Mouse (Mus musculus): Measurements from ENCODE around the gene Rwdd2a. TPM values are rescaled to one million over a fixed set of nuclear protein-coding genes. Genes with fewer than 3 reads are reported as not detected.
"Not testable (repeated sequence)": the region's sequence is repeated elsewhere in the genome, so short reads cannot be mapped to it uniquely, and the experiment has no call there.

Rwdd2a gene
- polyA plus RNA-seq, 1 experiment from 2014 or later: 2.9 TPM

GRCm38 (mm10) chr9:86570261-86570890 lies 1.4 kb upstream of the Rwdd2a start:
- WGBS: 75% methylated on average over 10 of the region's 10 CpGs
- H3K4me3 ChIP-seq (replicated peaks): peak overlapping the region; percentile 87
- peak overlapping the region; percentile 99 for H3K4me2 ChIP-seq (replicated peaks)
- H3K4me1 ChIP-seq (replicated peaks): peaks cover 6% of the 10 kb centered on the region
- H3K36me3 ChIP-seq: peaks cover 5% of the 10 kb centered on the region; the same call in 1 of the 2 replicates
- H3K9ac ChIP-seq: no peak overlapping the region
- H3K9me3 ChIP-seq: no peaks in the 10 kb centered on the region
- no peaks in the 10 kb centered on the region for H3K27me3 ChIP-seq (replicated peaks)
- H3K27ac ChIP-seq: no peak overlapping the region
- ATAC-seq: no peak

DNA sequence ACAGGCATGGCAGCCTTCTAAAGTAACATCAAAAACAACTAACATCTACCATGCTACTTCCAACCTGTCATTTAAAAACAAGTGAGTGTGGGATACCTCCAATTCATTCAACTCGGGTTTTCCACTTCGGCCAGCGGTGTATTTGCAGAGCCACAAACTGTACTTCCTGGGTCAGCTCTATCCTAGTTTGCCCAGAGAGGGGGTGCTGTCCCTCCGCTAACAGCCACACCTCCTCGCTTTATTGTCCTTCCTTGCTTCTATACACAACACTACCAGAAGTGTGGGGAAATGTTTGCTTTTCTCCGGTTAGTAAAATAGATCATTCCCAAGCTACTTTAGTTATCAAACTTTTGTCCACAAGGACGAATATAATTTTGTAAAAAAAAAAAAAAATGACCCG lies 845 bp upstream of the Rwdd2a start:
- peak; percentile 48 for ATAC-seq
- H3K4me2 ChIP-seq (replicated peaks): peak overlapping the region; percentile 99
- no peaks in the 10 kb centered on the region for H3K27me3 ChIP-seq (replicated peaks)
- H3K4me3 ChIP-seq (replicated peaks): peak overlapping the region; percentile 87
- H3K27ac ChIP-seq: no peak overlapping the region
- peaks cover 6% of the 10 kb centered on the region for H3K4me1 ChIP-seq (replicated peaks)
- H3K9ac ChIP-seq: peak overlapping the region; percentile 85; the same call in 1 of the 2 replicates
- 5% methylated on average over 8 of the region's 8 CpGs for WGBS
- no peaks in the 10 kb centered on the region for H3K9me3 ChIP-seq
- H3K36me3 ChIP-seq: peaks cover 3% of the 10 kb centered on the region; the same call in 1 of the 2 replicates

DNA sequence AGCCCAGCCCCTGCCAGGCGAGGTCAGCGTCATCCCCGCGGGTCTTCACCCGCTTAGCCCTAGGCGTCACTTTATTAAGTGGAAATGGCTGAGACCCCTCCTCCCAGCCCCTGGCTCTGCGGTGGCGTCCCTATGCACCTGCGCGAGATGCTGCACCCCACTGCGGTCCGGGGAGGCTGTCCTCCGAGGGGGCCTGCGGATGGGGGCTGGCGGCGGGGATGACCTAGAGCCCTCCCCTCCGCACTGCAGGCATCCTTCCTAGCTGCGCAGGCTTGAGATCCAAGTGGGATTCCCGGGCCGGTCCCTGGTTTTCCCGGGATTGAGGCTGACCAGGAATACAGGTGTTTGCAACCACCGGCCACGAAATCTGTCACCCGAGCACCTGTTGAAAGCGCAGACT lies 405 bp downstream of the Rwdd2a start:
- Histone ChIP-seq H3K27me3 (replicated peaks) (no peaks in the 10 kb centered on the region), H3K9ac (peak overlapping the region; percentile 48), H3K4me3 (replicated peaks) (peak overlapping the region; percentile 87), H3K27ac (no peak overlapping the region), H3K36me3 (no peaks in the 10 kb centered on the region), H3K4me2 (replicated peaks) (peak overlapping the region; percentile 99), H3K4me1 (replicated peaks) (peaks cover 6% of the 10 kb centered on the region), H3K9me3 (no peaks in the 10 kb centered on the region)
- ATAC-seq: peak; percentile 66
- WGBS: under 1% methylated on average over 25 of the region's 25 CpGs

- H3K4me2 ChIP-seq (replicated peaks): peak overlapping the region; percentile 99
- no peaks in the 10 kb centered on the region for H3K27me3 ChIP-seq (replicated peaks)
- no peaks in the 10 kb centered on the region for H3K9me3 ChIP-seq
- WGBS: 14% methylated on average over 13 of the region's 13 CpGs
- no peaks in the 10 kb centered on the region for H3K36me3 ChIP-seq
- H3K9ac ChIP-seq: peak overlapping the region; percentile 48; the same call in 1 of the 2 replicates
- H3K4me1 ChIP-seq (replicated peaks): peaks cover 6% of the 10 kb centered on the region
- no peak overlapping the region for H3K27ac ChIP-seq
- peak overlapping the region; percentile 87 for H3K4me3 ChIP-seq (replicated peaks)
- ATAC-seq: 0 out of 2 replicates have a peak, but pooled peaks have one; percentile 9
Observed at GRCm38 (mm10) chr9:86572636-86573291, 973 bp downstream of the Rwdd2a start.

DNA sequence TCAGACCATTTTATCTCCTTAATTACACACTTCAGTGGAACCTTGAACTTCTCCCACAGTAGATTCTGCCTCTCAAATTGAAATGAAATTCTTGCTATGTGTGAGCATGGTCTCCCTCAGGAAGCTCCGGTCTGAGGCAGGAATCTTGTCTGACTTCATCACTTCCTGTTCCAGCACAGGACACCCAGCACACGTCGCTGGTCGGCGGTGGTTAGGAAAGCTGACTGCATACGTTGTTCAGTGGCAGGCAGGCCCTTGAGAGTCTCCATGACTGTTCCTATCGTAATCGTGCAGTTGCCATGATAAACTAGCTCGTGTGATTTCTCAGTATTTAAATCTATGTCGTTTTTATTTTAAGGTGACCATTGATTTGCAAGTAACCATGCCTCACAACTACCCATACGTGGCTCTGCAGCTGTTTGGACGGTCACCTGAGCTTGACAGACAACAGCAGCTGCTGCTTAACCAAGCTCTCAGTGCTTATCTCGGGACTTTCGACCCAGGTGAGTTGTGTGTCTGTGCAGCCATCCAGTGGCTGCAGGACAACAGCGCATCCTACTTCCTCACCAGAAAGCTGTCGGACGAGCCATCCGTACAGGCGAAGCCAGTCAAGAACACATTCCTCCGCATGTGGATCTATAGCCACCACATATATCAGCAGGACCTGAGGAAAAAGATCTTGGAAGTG lies 2.0 kb downstream of the Rwdd2a start:
- WGBS: 70% methylated on average over 20 of the region's 20 CpGs
- H3K4me3 ChIP-seq (replicated peaks): no peak overlapping the region
- no peak overlapping the region for H3K9ac ChIP-seq
- no peak overlapping the region for H3K27ac ChIP-seq
- H3K9me3 ChIP-seq: no peaks in the 10 kb centered on the region
- no peak overlapping the region for H3K4me2 ChIP-seq (replicated peaks)
- no peak for ATAC-seq
- peaks cover 6% of the 10 kb centered on the region for H3K4me1 ChIP-seq (replicated peaks)
- H3K27me3 ChIP-seq (replicated peaks): no peaks in the 10 kb centered on the region
- H3K36me3 ChIP-seq: no peaks in the 10 kb centered on the region

- Histone ChIP-seq H3K9me3 (no peaks in the 10 kb centered on the region), H3K4me1 (replicated peaks) (no peaks in the 10 kb centered on the region; the same call in 1 of the 2 replicates), H3K36me3 (no peaks in the 10 kb centered on the region), H3K27ac (no peak overlapping the region), H3K4me3 (replicated peaks) (no peak overlapping the region), H3K4me2 (replicated peaks) (no peak overlapping the region), H3K9ac (no peak overlapping the region), H3K27me3 (replicated peaks) (no peaks in the 10 kb centered on the region)
- no peak for ATAC-seq
- WGBS: 91% methylated on average over 6 of the region's 6 CpGs
Observed at GRCm38 (mm10) chr9:86575178-86575577, 3.4 kb downstream of the Rwdd2a start.

GRCm38 (mm10) chr9:86579657-86580056 lies 7.9 kb downstream of the Rwdd2a start:
- Histone ChIP-seq H3K27me3 (replicated peaks) (no peaks in the 10 kb centered on the region), H3K9me3 (no peaks in the 10 kb centered on the region), H3K9ac (no peak overlapping the region), H3K4me1 (replicated peaks) (no peaks in the 10 kb centered on the region), H3K4me2 (replicated peaks) (no peak overlapping the region), H3K27ac (no peak overlapping the region), H3K4me3 (replicated peaks) (no peak overlapping the region), H3K36me3 (no peaks in the 10 kb centered on the region)
- 82% methylated on average over 10 of the region's 10 CpGs for WGBS
- ATAC-seq: no peak

DNA sequence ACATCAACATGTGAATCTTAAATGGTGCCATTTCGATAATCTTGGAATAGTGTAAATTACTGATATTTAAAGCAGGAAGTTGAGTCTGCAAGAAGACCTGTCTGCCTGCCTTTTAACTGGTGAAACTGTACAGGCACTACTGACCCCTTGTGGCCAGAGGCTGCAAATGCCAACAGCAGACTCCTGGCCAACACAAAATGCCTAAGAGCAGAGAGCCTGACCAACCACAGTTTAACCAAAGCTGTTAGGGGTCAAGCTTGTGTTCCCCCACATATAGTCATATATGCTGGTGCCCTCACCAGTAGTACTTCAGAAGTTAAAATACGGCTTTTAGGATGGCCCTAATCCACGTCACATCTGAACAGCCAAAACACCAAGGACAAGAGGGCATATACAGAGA lies 11.9 kb downstream of the Rwdd2a start:
- Histone ChIP-seq H3K36me3 (no peaks in the 10 kb centered on the region), H3K9me3 (no peaks in the 10 kb centered on the region), H3K4me1 (replicated peaks) (no peaks in the 10 kb centered on the region), H3K27ac (no peak overlapping the region), H3K9ac (no peak overlapping the region), H3K4me2 (replicated peaks) (no peak overlapping the region), H3K27me3 (replicated peaks) (no peaks in the 10 kb centered on the region), H3K4me3 (replicated peaks) (no peak overlapping the region)
- peak; percentile 66; the same call in 1 of the 2 replicates for ATAC-seq
- 58% methylated on average over 3 of the region's 3 CpGs for WGBS

DNA sequence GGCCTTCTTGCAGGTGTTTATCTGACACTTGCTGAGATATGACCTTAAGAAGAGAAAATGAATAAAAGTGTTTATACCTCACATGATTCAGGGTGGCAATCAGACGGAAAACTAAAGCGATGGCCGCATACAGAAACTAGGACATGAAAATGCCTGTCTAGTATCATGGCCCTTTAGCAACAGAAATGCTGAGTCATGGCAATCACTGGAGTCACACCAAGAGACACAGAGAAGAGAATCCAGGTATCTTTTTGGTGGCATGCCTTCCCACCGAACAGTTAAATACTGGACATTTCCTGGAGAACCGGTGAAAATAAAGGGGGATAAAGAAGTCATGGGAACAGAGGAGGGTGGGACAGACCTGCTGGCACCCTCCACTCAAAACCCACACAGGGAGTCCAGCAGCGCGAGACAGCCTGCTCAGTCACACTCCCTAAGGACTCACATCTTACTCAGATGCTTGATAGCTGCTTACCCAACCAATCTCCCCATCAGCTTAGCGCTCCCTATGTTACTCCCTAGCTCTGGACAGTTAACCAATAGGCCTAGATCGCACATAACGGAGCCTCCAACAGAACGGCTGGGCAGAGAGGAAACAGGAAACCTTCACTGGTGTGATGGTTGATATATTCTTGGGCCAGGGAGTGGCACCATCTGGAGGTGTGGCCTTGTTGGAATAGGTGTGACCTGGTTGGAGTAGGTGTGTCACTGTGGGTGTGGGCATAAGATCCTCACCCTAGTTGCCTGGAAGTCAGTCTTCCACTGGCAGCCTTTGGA lies 15.4 kb downstream of the Rwdd2a start:
- Histone ChIP-seq H3K4me1 (replicated peaks) (no peaks in the 10 kb centered on the region), H3K27ac (no peak overlapping the region), H3K27me3 (replicated peaks) (no peaks in the 10 kb centered on the region), H3K4me2 (replicated peaks) (no peak overlapping the region), H3K4me3 (replicated peaks) (no peak overlapping the region), H3K36me3 (no peaks in the 10 kb centered on the region), H3K9ac (no peak overlapping the region), H3K9me3 (no peaks in the 10 kb centered on the region)
- ATAC-seq: no peak
- WGBS: 89% methylated on average over 11 of the region's 11 CpGs

- no peak overlapping the region for H3K27ac ChIP-seq
- H3K36me3 ChIP-seq: no peaks in the 10 kb centered on the region
- no peaks in the 10 kb centered on the region for H3K4me1 ChIP-seq (replicated peaks)
- WGBS: 78% methylated on average over 19 of the region's 19 CpGs
- no peak overlapping the region for H3K4me3 ChIP-seq (replicated peaks)
- ATAC-seq: no peak
- H3K4me2 ChIP-seq (replicated peaks): no peak overlapping the region
- H3K27me3 ChIP-seq (replicated peaks): no peaks in the 10 kb centered on the region
- no peak overlapping the region for H3K9ac ChIP-seq
- H3K9me3 ChIP-seq: no peaks in the 10 kb centered on the region
Observed at GRCm38 (mm10) chr9:86592676-86593668, 21.2 kb downstream of the Rwdd2a start.

DNA sequence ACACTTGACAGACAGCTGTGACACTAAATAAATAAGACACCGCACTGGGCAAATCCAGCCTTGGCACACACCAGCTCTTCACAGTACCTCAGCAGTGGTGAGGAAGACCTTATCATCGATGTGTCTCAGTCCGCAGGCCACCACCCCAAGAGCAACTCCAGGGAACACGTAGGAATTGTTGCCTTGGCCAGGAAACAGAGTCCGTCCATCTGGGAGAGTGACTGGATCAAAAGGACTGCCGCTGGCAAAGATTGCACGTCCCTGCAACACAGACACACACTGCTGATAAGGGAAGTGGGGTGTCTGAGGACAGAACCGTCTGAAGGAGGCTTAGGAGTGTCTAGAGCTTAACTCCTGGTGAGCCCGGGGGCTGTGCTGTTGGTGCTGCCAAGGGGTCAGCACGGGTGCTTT lies 22.6 kb downstream of the Rwdd2a start:
- H3K36me3 ChIP-seq; H3K27ac ChIP-seq; H3K27me3 ChIP-seq (replicated peaks); H3K4me1 ChIP-seq (replicated peaks); H3K9me3 ChIP-seq; H3K4me3 ChIP-seq (replicated peaks); H3K4me2 ChIP-seq (replicated peaks); H3K9ac ChIP-seq: not testable (repeated sequence)
- ATAC-seq: peak; percentile 63
- WGBS: 47% methylated on average over 10 of the region's 10 CpGs

Data from intestine, embryonic 15.5 days (tissue).